Mouse (Mus musculus): Measurements from ENCODE around the gene Arhgef28. TPM values are rescaled to one million over a fixed set of nuclear protein-coding genes. Genes with fewer than 3 reads are reported as not detected.
"Not testable (repeated sequence)": the region's sequence is repeated elsewhere in the genome, so short reads cannot be mapped to it uniquely, and the experiment has no call there.

The Arhgef28 gene
- polyA plus RNA-seq, 1 experiment from 2014 or later = 10.3 TPM

- no peak for ATAC-seq (replicated peaks; ENCODE audit: extremely low read depth, insufficient read depth, low FRiP score)
- Histone ChIP-seq H3K27ac (ENCODE audit: low read length) (no peak overlapping the region), H3K4me3 (ENCODE audit: low read length) (no peak overlapping the region), H3K9me3 (replicated peaks; ENCODE audit: control insufficient read depth, low read length) (no peaks in the 10 kb centered on the region), H3K36me3 (ENCODE audit: control insufficient read depth, insufficient read depth) (no peaks in the 10 kb centered on the region), H3K4me1 (ENCODE audit: control insufficient read depth, insufficient read depth, low read length) (no peaks in the 10 kb centered on the region), H3K4me2 (ENCODE audit: low read depth, low read length) (no peak overlapping the region), H3K27me3 (ENCODE audit: control insufficient read depth, insufficient read depth, low read length) (no peaks in the 10 kb centered on the region), H3K9ac (ENCODE audit: low read length) (no peak overlapping the region)
- WGBS = 68% methylated on average over 4 of the region's 4 CpGs
These were observed 126.6 kb downstream of the Arhgef28 start for GRCm38 (mm10) chr13:98079640-98080039.

- WGBS = 69% methylated on average over 5 of the region's 5 CpGs
- ATAC-seq (replicated peaks; ENCODE audit: extremely low read depth, insufficient read depth, low FRiP score) = no peak
- Histone ChIP-seq H3K4me1 (ENCODE audit: control insufficient read depth, insufficient read depth, low read length) (no peaks in the 10 kb centered on the region), H3K27me3 (ENCODE audit: control insufficient read depth, insufficient read depth, low read length) (no peaks in the 10 kb centered on the region), H3K27ac (ENCODE audit: low read length) (peak overlapping the region; percentile 25; the same call in 1 of the 2 replicates), H3K9me3 (replicated peaks; ENCODE audit: control insufficient read depth, low read length) (no peaks in the 10 kb centered on the region), H3K4me2 (ENCODE audit: low read depth, low read length) (no peak overlapping the region), H3K36me3 (ENCODE audit: control insufficient read depth, insufficient read depth) (no peaks in the 10 kb centered on the region), H3K4me3 (ENCODE audit: low read length) (no peak overlapping the region), H3K9ac (ENCODE audit: low read length) (no peak overlapping the region)
These were observed 128.0 kb downstream of the Arhgef28 start for GRCm38 (mm10) chr13:98078251-98078650.

GRCm38 (mm10) chr13:98077216-98077615, 129.0 kb downstream of the Arhgef28 start:
- WGBS = 87% methylated on average over 12 of the region's 12 CpGs
- Histone ChIP-seq H3K4me3 (ENCODE audit: low read length) (no peak overlapping the region), H3K9me3 (replicated peaks; ENCODE audit: control insufficient read depth, low read length) (no peaks in the 10 kb centered on the region), H3K4me1 (ENCODE audit: control insufficient read depth, insufficient read depth, low read length) (no peaks in the 10 kb centered on the region), H3K4me2 (ENCODE audit: low read depth, low read length) (no peak overlapping the region), H3K27ac (ENCODE audit: low read length) (no peak overlapping the region), H3K36me3 (ENCODE audit: control insufficient read depth, insufficient read depth) (no peaks in the 10 kb centered on the region), H3K27me3 (ENCODE audit: control insufficient read depth, insufficient read depth, low read length) (no peaks in the 10 kb centered on the region), H3K9ac (ENCODE audit: low read length) (no peak overlapping the region)
- ATAC-seq (replicated peaks; ENCODE audit: extremely low read depth, insufficient read depth, low FRiP score) = no peak

- no peak for ATAC-seq (replicated peaks; ENCODE audit: extremely low read depth, insufficient read depth, low FRiP score)
- H3K27ac ChIP-seq (ENCODE audit: low read length) = no peak overlapping the region
- H3K4me2 ChIP-seq (ENCODE audit: low read depth, low read length) = no peak overlapping the region
- H3K4me3 ChIP-seq (ENCODE audit: low read length) = no peak overlapping the region
- 65% methylated on average over 11 of the region's 11 CpGs for WGBS
- no peaks in the 10 kb centered on the region for H3K9me3 ChIP-seq (replicated peaks; ENCODE audit: control insufficient read depth, low read length)
- no peaks in the 10 kb centered on the region for H3K27me3 ChIP-seq (ENCODE audit: control insufficient read depth, insufficient read depth, low read length)
- H3K4me1 ChIP-seq (ENCODE audit: control insufficient read depth, insufficient read depth, low read length) = no peaks in the 10 kb centered on the region
- H3K36me3 ChIP-seq (ENCODE audit: control insufficient read depth, insufficient read depth) = no peaks in the 10 kb centered on the region
- H3K9ac ChIP-seq (ENCODE audit: low read length) = no peak overlapping the region
These were observed 131.4 kb downstream of the Arhgef28 start for GRCm38 (mm10) chr13:98074871-98075270.

- H3K36me3 ChIP-seq (ENCODE audit: control insufficient read depth, insufficient read depth) = no peaks in the 10 kb centered on the region
- no peaks in the 10 kb centered on the region for H3K27me3 ChIP-seq (ENCODE audit: control insufficient read depth, insufficient read depth, low read length)
- no peaks in the 10 kb centered on the region for H3K9me3 ChIP-seq (replicated peaks; ENCODE audit: control insufficient read depth, low read length)
- WGBS = 79% methylated on average over 4 of the region's 4 CpGs
- no peaks in the 10 kb centered on the region for H3K4me1 ChIP-seq (ENCODE audit: control insufficient read depth, insufficient read depth, low read length)
- no peak for ATAC-seq (replicated peaks; ENCODE audit: extremely low read depth, insufficient read depth, low FRiP score)
- H3K4me3 ChIP-seq (ENCODE audit: low read length) = no peak overlapping the region
- H3K9ac ChIP-seq (ENCODE audit: low read length) = no peak overlapping the region
- H3K27ac ChIP-seq (ENCODE audit: low read length) = no peak overlapping the region
- H3K4me2 ChIP-seq (ENCODE audit: low read depth, low read length) = no peak overlapping the region
These were observed 133.0 kb downstream of the Arhgef28 start for GRCm38 (mm10) chr13:98073190-98073589.

GRCm38 (mm10) chr13:98070458-98070857, 135.8 kb downstream of the Arhgef28 start:
- Histone ChIP-seq H3K9ac (ENCODE audit: low read length) (no peak overlapping the region), H3K9me3 (replicated peaks; ENCODE audit: control insufficient read depth, low read length) (no peaks in the 10 kb centered on the region), H3K4me3 (ENCODE audit: low read length) (no peak overlapping the region), H3K4me1 (ENCODE audit: control insufficient read depth, insufficient read depth, low read length) (peaks cover 3% of the 10 kb centered on the region; the same call in 1 of the 2 replicates), H3K4me2 (ENCODE audit: low read depth, low read length) (no peak overlapping the region), H3K27ac (ENCODE audit: low read length) (no peak overlapping the region), H3K36me3 (ENCODE audit: control insufficient read depth, insufficient read depth) (no peaks in the 10 kb centered on the region), H3K27me3 (ENCODE audit: control insufficient read depth, insufficient read depth, low read length) (no peaks in the 10 kb centered on the region)
- ATAC-seq (replicated peaks; ENCODE audit: extremely low read depth, insufficient read depth, low FRiP score) = no peak
- 77% methylated on average over 6 of the region's 6 CpGs for WGBS

- no peaks in the 10 kb centered on the region for H3K27me3 ChIP-seq (ENCODE audit: control insufficient read depth, insufficient read depth, low read length)
- WGBS = 88% methylated on average over 6 of the region's 6 CpGs
- no peak overlapping the region for H3K9ac ChIP-seq (ENCODE audit: low read length)
- ATAC-seq (replicated peaks; ENCODE audit: extremely low read depth, insufficient read depth, low FRiP score) = no peak
- no peaks in the 10 kb centered on the region for H3K9me3 ChIP-seq (replicated peaks; ENCODE audit: control insufficient read depth, low read length)
- H3K4me3 ChIP-seq (ENCODE audit: low read length) = no peak overlapping the region
- peaks cover 3% of the 10 kb centered on the region; the same call in 1 of the 2 replicates for H3K4me1 ChIP-seq (ENCODE audit: control insufficient read depth, insufficient read depth, low read length)
- H3K27ac ChIP-seq (ENCODE audit: low read length) = no peak overlapping the region
- no peaks in the 10 kb centered on the region for H3K36me3 ChIP-seq (ENCODE audit: control insufficient read depth, insufficient read depth)
- no peak overlapping the region for H3K4me2 ChIP-seq (ENCODE audit: low read depth, low read length)
These were observed 136.6 kb downstream of the Arhgef28 start for GRCm38 (mm10) chr13:98069646-98070045.

GRCm38 (mm10) chr13:98062843-98063242, 143.4 kb downstream of the Arhgef28 start:
- 52% methylated on average over 4 of the region's 4 CpGs for WGBS
- H3K36me3 ChIP-seq (ENCODE audit: control insufficient read depth, insufficient read depth) = no peaks in the 10 kb centered on the region
- H3K4me2 ChIP-seq (ENCODE audit: low read depth, low read length) = no peak overlapping the region
- no peak overlapping the region for H3K9ac ChIP-seq (ENCODE audit: low read length)
- H3K4me3 ChIP-seq (ENCODE audit: low read length) = no peak overlapping the region
- H3K27me3 ChIP-seq (ENCODE audit: control insufficient read depth, insufficient read depth, low read length) = no peaks in the 10 kb centered on the region
- H3K4me1 ChIP-seq (ENCODE audit: control insufficient read depth, insufficient read depth, low read length) = peaks cover 3% of the 10 kb centered on the region; the same call in 1 of the 2 replicates
- H3K9me3 ChIP-seq (replicated peaks; ENCODE audit: control insufficient read depth, low read length) = no peaks in the 10 kb centered on the region; the same call in 1 of the 2 replicates
- no peak overlapping the region for H3K27ac ChIP-seq (ENCODE audit: low read length)
- ATAC-seq (replicated peaks; ENCODE audit: extremely low read depth, insufficient read depth, low FRiP score) = no peak

- not testable (repeated sequence) for ATAC-seq (replicated peaks; ENCODE audit: extremely low read depth, insufficient read depth, low FRiP score); H3K9ac ChIP-seq (ENCODE audit: low read length); H3K9me3 ChIP-seq (replicated peaks; ENCODE audit: control insufficient read depth, low read length); H3K27me3 ChIP-seq (ENCODE audit: control insufficient read depth, insufficient read depth, low read length); H3K4me3 ChIP-seq (ENCODE audit: low read length); H3K36me3 ChIP-seq (ENCODE audit: control insufficient read depth, insufficient read depth); H3K4me1 ChIP-seq (ENCODE audit: control insufficient read depth, insufficient read depth, low read length); H3K4me2 ChIP-seq (ENCODE audit: low read depth, low read length); H3K27ac ChIP-seq (ENCODE audit: low read length)
- 95% methylated on average over 1 of the region's 1 CpGs for WGBS
These were observed 146.1 kb downstream of the Arhgef28 start for GRCm38 (mm10) chr13:98060121-98060520.

Measured in heart, embryonic 16.5 days (tissue).